Mouse (Mus musculus): ENCODE measurements around the gene Spin2f.
"Not testable (repeated sequence)": the region's sequence is repeated elsewhere in the genome, so short reads cannot be mapped to it uniquely, and the experiment has no call there.

Spin2f gene

GRCm38 (mm10) chrX:31253594-31253993 is at the start of gene Spin2f:
Gene Spin2f (plus strand): TSS chrX:31253894.
- not testable (repeated sequence) for DNase-seq

GRCm38 (mm10) chrX:31212136-31212535 is 41.6 kb upstream of the Spin2f start:
- not testable (repeated sequence) for DNase-seq

- DNase-seq, result not testable (repeated sequence)
Measured at GRCm38 (mm10) chrX:31223536-31223935, 30.2 kb upstream of the Spin2f start.

GRCm38 (mm10) chrX:31235088-31235487 is 18.6 kb upstream of the Spin2f start:
- DNase-seq, result not testable (repeated sequence)

GRCm38 (mm10) chrX:31241754-31242153 is 11.9 kb upstream of the Spin2f start:
- DNase-seq, result not testable (repeated sequence)
